Mouse (Mus musculus) megakaryocyte progenitor cell, adult 5-6 weeks (primary cell): ENCODE data around the gene Ninj1. TPM values are rescaled to one million over a fixed set of nuclear protein-coding genes. Genes with fewer than 3 reads are reported as not detected.
A peak's percentile ranks its signal among the peaks of the same experiment; 100 is the strongest.

Experiments used
- ATAC-seq: replicated peaks from 2 replicates; pipeline ENCODE4 v1.8.0; 2016; ENCODE audit warnings: mild to moderate bottlenecking, moderate TSS enrichment, inconsistent platforms; ENCODE audit not compliant: poor library complexity
- total RNA-seq, 2 experiments: library from RNA; stranded (forward) in 1 of 2; stranded (reverse) in 1 of 2; fragments of 157-497, 149-512 nt in 1 of 2; fragments of 200-1000 nt in 1 of 2; gene quantifications; 2 replicates each; pipeline versions ENCODE4 v1.2.3 to v1.2.4; 2015 to 2017

Gene Ninj1
- total RNA-seq, 2 experiments from 2014 or later: 38.4 to 68.2 TPM

DNA sequence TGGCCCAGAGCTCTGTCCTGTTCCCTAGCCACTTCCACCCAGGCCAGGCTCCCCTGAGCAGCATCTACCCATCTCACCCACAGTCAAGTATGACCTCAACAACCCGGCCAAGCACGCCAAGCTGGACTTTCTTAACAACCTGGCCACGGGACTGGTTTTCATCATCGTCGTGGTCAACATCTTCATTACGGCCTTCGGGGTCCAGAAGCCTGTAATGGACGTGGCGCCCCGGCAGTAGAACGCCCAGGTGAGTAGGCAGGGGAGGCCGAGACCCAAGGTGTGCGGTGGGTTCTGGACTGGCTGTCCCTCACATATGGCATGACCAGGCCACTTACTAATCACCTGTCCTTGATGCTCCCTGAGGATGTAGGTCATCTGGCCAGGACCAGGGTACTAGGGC, 7.5 kb downstream of the Ninj1 start:
- no peak for ATAC-seq

DNA sequence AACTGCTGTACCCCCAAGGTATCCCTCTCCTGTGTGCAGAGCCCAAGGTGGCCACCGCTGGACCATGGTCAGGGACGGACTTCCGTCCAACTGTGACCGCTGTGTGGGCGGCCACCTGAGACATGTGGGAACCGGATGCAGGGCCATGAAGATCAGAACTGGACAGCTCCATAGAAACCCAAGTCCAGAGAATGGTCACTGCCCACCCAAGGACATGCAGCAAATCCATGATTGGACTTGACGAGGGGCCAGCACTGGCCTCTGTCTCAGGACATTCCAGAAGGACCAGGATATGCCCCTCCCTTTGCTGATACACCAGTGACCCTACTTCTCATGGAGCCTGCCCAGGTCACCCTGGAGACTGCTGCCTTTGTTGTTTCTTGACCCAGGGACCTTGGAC, 8.4 kb downstream of the Ninj1 start:
- ATAC-seq: no peak

GRCm38 (mm10) chr13:49196211-49196610, 8.9 kb downstream of the Ninj1 start:
- ATAC-seq: 0 out of 2 replicates have a peak, but pooled peaks have one; percentile 0

DNA sequence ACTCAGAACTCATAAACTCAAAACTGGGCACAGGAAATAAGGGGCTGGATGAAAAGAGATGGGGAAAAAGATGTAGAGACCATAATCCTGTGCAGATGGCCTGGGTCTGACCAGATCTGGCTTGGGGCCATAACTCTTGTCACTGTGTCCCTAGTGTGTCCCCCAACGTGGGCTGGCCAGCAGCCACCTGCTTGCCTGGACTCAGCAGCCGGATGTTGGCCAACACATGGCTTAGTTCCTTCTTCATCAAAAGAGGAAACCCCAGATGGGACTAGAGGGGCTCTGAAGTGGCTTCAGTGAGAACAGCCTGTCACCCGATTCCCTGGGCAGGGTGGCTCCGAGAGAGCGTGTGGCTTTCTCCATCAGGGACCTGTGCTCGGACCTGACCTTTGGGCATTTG, 9.5 kb downstream of the Ninj1 start:
- peak; percentile 68 for ATAC-seq

DNA sequence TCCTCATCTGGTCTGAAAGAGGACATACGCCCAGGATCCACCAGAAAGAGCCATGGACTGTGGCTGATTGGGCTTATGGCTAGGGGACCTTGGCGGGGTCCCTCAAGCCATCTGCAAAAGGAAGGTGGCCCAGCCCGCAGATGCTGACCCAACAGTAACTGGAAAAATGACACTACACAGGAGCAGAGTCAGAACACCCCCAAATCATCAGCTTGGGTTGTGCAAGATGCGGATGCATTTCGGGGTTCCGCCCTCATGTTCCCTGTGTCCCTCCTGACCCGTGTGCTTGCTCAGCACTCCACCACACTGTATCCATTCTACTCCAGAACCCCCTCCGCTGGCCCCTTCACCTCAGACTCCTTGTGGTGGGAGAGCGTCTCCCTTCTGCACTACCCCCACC, 11.4 kb downstream of the Ninj1 start:
- no peak for ATAC-seq

DNA sequence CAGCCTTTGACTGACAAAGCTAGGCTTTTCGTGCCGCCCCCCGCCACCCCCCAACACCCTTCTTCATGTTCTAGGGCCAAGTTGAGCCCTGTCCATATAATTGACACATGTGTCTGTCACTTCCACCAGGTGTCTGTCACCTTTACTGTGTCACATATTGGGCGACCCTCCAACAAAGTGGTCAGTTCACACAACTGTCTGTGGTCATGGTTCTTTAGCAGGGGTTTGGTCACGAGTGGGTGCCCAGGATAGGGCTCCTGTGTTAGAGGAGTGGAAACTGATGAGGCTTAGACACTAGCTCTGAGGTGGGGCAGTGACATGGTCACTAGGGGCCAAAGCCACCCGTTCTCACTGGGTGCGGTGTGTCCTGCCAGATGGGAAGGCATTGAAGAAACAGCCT, 12.6 kb downstream of the Ninj1 start:
- no peak for ATAC-seq

- ATAC-seq: peak; percentile 40
Measured at GRCm38 (mm10) chr13:49200688-49201087, 13.4 kb downstream of the Ninj1 start.

- no peak for ATAC-seq
Measured at GRCm38 (mm10) chr13:49202556-49202955, 15.3 kb downstream of the Ninj1 start.

GRCm38 (mm10) chr13:49205381-49205998, 18.2 kb downstream of the Ninj1 start:
- ATAC-seq: peak; percentile 68

DNA sequence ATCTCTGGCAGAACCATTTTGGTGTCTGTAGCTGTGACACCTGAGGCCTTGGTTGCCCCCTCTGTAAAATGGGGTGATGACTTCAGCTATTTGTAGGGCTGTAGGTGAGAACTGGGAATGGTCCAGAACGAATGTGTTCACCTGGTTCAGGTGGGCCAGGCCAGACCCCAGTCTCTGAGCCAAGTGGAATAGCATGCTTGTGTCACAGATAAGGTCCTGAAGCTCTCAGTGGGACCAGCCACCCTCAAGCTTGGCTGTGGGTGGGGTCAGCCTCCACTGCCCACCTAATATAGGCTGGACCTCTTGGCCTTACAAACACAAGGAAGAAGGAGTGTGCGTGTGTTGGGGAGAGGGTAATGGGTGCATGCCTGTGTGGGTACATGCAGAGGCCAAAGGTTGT, 19.1 kb downstream of the Ninj1 start:
- ATAC-seq: no peak

- ATAC-seq: no peak
Measured at GRCm38 (mm10) chr13:49209306-49209705, 22.0 kb downstream of the Ninj1 start.

DNA sequence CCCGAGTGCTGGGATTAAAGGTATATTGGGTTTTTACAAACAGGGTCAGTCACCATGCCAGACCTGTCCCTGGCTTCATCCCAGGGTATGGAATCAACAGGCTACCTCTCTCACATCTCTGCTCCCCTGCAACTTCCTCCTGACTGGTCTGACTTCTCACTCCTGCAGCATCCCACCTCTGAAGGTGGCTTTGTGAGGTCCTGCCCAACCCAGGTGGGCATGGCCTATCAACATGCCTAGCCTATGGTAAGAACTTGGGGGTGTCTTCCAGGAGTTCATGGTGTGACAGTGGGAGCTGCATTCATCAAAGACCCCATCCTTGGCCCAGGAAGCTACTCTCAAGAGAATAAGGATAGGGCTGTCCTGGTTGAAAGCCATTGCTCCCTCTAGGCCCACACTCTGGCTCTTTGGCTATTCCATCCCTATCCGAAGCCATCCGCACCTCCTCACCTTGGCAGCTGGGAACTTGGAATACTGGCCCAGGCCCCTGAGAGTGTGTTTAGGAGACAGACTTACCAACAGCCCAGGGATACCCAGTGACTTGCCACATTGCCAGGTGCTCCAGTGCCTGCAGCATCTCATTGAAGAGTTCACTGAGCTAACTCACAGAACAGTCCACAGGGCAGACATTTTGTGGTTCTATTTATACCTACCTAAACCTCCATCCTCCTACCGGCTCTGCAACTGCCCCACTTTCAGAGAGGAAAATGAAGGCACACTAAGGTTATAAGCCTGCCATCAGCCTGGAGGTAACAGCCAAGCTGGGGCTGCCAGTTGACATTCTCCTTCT, 25.6 kb downstream of the Ninj1 start:
- ATAC-seq: no peak

GRCm38 (mm10) chr13:49213531-49213932, 26.2 kb downstream of the Ninj1 start:
- ATAC-seq: peak; percentile 38

DNA sequence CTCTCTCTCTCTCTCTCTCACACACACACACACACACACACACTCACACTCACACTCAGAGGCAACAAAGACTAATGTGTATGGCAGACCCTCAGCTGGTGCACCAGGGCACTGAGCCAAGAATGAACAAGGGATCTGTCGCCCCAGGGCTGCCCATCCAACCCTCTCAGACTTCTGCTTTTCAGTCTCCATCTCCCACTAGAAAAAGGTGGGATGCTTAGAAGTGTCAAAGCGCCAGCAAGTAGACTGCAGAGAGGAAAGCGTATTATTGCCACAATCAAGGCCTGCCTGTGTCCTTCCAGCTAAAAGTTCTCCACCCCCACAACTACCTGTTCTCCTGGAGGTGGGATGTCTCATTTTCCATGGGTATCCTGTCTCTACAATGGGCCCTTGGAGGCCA, 27.2 kb downstream of the Ninj1 start:
- no peak for ATAC-seq

DNA sequence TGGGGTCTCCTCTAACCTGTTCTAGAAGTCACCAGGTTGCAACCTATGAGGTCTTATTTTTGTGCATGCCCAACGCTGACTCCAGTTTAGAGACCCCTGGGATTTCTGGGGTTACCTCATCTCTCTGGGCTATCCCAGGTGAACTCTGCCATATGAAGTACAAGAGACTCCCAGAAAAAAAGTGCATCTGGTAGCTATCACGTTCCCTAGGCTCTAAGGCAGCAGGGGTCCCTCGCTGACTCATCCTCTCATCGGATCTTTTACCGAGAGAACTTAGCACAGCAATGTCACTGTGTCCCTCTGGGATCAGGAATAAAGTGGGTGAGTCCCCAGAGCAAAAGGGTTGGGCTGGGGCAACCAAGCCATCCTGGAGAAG, 27.8 kb downstream of the Ninj1 start:
- no peak; the same call in 1 of the 2 replicates for ATAC-seq

DNA sequence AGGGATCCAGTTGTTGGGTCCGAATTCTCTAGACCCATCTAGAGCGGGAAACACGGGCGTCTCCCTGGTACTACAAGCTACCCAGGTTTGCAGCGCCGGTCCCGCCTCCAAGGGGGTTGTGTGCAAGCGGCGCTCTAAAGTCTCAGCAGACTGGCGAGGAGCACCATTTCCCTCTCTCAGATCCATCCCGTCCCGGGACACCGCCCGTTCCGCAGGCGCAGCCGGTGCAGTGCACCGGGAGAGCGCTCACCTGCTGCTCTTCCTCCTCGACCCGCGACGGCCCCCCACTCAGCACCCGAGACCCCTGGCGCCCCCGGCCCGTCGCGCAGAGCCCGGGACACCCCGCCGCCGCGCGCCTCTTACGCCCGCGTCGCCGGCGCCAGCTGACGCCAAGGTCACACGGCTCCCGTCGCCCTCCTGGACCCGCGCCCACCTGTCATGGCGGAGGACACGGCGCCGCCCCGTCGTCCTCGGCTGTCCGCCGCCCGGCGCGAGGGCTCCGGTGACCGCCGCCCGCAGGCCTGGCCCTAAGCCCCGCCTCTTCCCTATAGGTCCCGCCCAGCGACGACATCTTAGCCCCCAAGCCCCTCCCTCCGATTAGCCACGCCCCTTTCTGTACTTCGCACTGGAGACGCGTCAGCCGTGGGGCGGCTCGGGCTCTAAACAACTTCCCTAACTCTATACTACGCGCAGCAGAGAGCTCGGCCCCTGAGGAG, 28.4 kb downstream of the Ninj1 start, which contains the start of gene Card19:
TSS of gene Card19 (minus strand) at position 534 of the 716 bp plus-strand sequence.
- peak; percentile 89 for ATAC-seq

DNA sequence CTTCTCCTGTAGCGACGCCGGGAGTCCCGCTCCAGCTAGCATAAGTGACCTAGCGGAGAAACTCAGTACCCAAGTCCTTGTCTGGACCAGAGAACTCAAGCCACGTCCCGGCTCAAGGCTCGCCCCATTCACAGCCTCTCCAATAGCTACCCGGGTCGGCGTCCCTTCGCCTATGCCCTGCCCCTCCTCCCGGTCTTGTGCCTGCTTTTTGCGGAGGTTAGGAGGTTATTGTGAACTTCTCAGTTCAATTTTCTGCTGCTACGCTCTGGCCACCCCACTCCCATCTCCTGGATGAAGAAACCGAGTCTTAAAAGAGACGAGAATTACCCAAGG, 28.9 kb downstream of the Ninj1 start:
- peak; percentile 46; the same call in 1 of the 2 replicates for ATAC-seq

- no peak for ATAC-seq
Measured at GRCm38 (mm10) chr13:49216808-49217561, 29.7 kb downstream of the Ninj1 start.

GRCm38 (mm10) chr13:49218651-49219050, 31.4 kb downstream of the Ninj1 start:
- no peak for ATAC-seq

- no peak for ATAC-seq
Measured at GRCm38 (mm10) chr13:49219367-49219766, 32.1 kb downstream of the Ninj1 start.

DNA sequence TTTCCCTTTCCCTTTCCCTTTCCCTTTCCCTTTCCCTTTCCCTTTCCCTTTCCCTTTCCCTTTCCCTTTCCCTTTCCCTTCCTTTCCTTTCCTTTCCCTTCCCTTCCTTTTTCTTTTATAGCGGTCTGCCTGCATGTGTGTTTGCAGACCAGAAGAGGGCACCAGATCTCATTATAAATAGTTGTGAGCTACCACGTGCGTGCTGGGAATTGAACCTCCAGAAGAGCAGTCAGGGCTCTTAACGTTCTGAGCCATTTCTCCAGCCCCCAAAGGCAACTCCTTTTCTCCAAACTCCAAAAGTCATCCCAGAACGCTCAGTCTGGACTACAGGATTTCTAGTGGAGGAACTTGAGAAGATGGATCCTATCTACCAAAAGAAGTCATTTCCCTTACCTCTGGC, 33.6 kb downstream of the Ninj1 start:
- ATAC-seq: no peak
